Mouse (Mus musculus) limb, embryonic 11.5 days (tissue): ENCODE data around the gene Rbfox2. TPM values are rescaled to one million over a fixed set of nuclear protein-coding genes. Genes with fewer than 3 reads are reported as not detected.

Source experiments
- ATAC-seq: fragments of 200-750 bp; cut with Nextera tagmentation; 2 replicates; pipeline ENCODE4 v1.8.0; 2017; ENCODE audit warnings: low read depth; ENCODE audit not compliant: insufficient number of reproducible peaks, low FRiP score, low TSS enrichment
- DNase-seq: peaks from one replicate; pipeline ENCODE4 v3.0.0-alpha.2; 2015; ENCODE audit warnings: low spot score
- H3K27ac ChIP-seq: fragments of 300-500 bp; sonication (generic); replicated peaks from 2 replicates; pipeline ENCODE4 v1.5.1; 2014; ENCODE audit warnings: low read depth, mild to moderate bottlenecking, low read length
- H3K27me3 ChIP-seq: fragments of 300-500 bp; sonication (generic); 2 replicates; pipeline ENCODE4 v1.6.1; 2014; ENCODE audit warnings: mild to moderate bottlenecking, low read length, mixed read lengths; ENCODE audit not compliant: control insufficient read depth, insufficient read depth
- H3K36me3 ChIP-seq: fragments of 300-500 bp; sonication (generic); 2 replicates; pipeline ENCODE4 v1.6.1; 2014; ENCODE audit warnings: mild to moderate bottlenecking, low read length, moderate library complexity, mixed read lengths; ENCODE audit not compliant: control insufficient read depth, insufficient read depth
- H3K4me1 ChIP-seq: fragments of 300-500 bp; sonication (generic); 2 replicates; pipeline ENCODE4 v1.6.1; 2014; ENCODE audit warnings: low read length, mixed read lengths; ENCODE audit not compliant: control insufficient read depth, insufficient read depth
- H3K4me2 ChIP-seq: fragments of 300-500 bp; sonication (generic); 2 replicates; pipeline ENCODE4 v1.6.1; 2014; ENCODE audit warnings: low read depth, mild to moderate bottlenecking, moderate library complexity; ENCODE audit not compliant: severe bottlenecking
- H3K4me3 ChIP-seq: fragments of 300-500 bp; sonication (generic); 2 replicates; pipeline ENCODE4 v1.5.1; 2014; ENCODE audit warnings: low read depth, low read length
- H3K9ac ChIP-seq: fragments of 300-500 bp; sonication (generic); 2 replicates; pipeline ENCODE4 v1.6.1; 2014; ENCODE audit warnings: mild to moderate bottlenecking, low read length
- H3K9me3 ChIP-seq: fragments of 300-500 bp; sonication (generic); 2 replicates; pipeline ENCODE4 v1.6.1; 2016; ENCODE audit warnings: low read length; ENCODE audit not compliant: control insufficient read depth
- WGBS: fragments of 180-500 bp; shearing (Covaris S2); extraction: QIAGEN DNeasy Blood & Tissue Kit; methylation state at CpG from one replicate; pipeline ENCODE4 v1.1.7; 2014; 5-methylcytosine and 5-hydroxymethylcytosine counted together
- polyA plus RNA-seq: library from polyadenylated mRNA; unstranded; fragments of >200 nt; fragmentation: Nextera tagmentation; extraction: Ambion mirVana; gene quantifications from 2 replicates; pipeline ENCODE4 v1.2.1, GENCODE M21; 2014

The Rbfox2 gene
- polyA plus RNA-seq, 1 experiment from 2014 or later: 71.5 TPM

GRCm38 (mm10) chr15:77174018-77174417 is 132.8 kb downstream of the Rbfox2 start:
- WGBS: 86% methylated on average over 5 of the region's 5 CpGs
- H3K4me1 ChIP-seq: no peaks in the 10 kb centered on the region
- no peaks in the 10 kb centered on the region for H3K27me3 ChIP-seq
- no peak overlapping the region for H3K4me2 ChIP-seq
- no peaks in the 10 kb centered on the region for H3K36me3 ChIP-seq
- DNase-seq: no peak
- no peak for ATAC-seq
- no peak overlapping the region for H3K27ac ChIP-seq
- no peak overlapping the region for H3K4me3 ChIP-seq
- no peak overlapping the region for H3K9ac ChIP-seq
- H3K9me3 ChIP-seq: no peaks in the 10 kb centered on the region

- Histone ChIP-seq H3K4me2 (no peak overlapping the region), H3K9ac (no peak overlapping the region), H3K4me3 (no peak overlapping the region), H3K4me1 (no peaks in the 10 kb centered on the region), H3K36me3 (no peaks in the 10 kb centered on the region), H3K9me3 (no peaks in the 10 kb centered on the region), H3K27me3 (no peaks in the 10 kb centered on the region), H3K27ac (no peak overlapping the region)
- no peak for DNase-seq
- WGBS: 66% methylated on average over 3 of the region's 3 CpGs
- no peak for ATAC-seq
These were observed 134.4 kb downstream of the Rbfox2 start for GRCm38 (mm10) chr15:77172414-77172813.

DNA sequence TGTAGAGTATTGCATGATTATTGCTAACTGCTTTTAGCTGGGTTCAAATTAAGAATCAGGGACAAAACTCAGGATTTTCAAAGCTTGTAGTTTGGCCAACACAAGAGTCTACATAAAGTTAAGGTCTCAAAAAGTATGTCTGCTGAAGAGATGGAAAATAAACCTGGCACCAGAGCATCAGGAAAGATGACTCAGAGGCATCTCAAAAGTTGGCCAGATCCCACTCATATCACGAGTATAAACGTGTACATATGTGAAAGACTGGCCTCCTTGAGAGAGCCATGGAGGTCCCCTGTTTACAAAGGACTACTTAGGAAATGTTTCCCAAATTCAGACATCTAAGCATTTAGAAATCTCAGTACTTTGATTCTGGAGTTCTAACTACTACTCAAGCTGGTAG is 138.0 kb downstream of the Rbfox2 start:
- H3K27me3 ChIP-seq: no peaks in the 10 kb centered on the region
- no peak overlapping the region for H3K4me3 ChIP-seq
- no peak overlapping the region for H3K9ac ChIP-seq
- no peak for ATAC-seq
- no peak overlapping the region for H3K27ac ChIP-seq
- peaks cover 2% of the 10 kb centered on the region for H3K4me1 ChIP-seq
- H3K9me3 ChIP-seq: no peaks in the 10 kb centered on the region
- H3K36me3 ChIP-seq: no peaks in the 10 kb centered on the region
- no peak for DNase-seq
- no peak overlapping the region for H3K4me2 ChIP-seq
- WGBS: 82% methylated on average over 2 of the region's 2 CpGs

DNA sequence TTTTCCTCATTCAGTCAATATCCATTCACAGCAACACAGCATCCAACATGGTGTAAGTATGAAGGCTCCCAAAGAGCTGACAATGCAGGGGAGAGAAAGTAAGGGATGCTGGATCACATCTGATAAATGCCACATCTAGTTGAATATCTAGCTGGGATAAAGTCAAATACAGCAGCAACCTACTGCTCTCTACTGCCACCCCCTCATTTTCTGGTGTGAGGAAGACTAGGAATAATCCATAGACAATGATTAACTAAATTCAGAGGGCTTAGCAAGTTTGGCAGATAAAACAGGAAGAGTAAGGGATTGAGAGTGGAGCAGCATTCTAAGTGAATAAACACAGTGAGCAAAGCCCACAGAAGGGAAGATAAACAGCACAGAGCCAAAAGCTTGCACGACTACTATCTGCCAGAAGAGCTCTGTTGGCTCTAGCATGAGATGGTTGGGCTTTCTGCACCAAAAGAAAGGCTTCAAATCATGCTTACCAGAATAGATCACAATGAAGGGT is 140.5 kb downstream of the Rbfox2 start:
- peaks cover 18% of the 10 kb centered on the region for H3K4me1 ChIP-seq
- H3K36me3 ChIP-seq: no peaks in the 10 kb centered on the region
- ATAC-seq: no peak
- DNase-seq: no peak
- H3K4me3 ChIP-seq: no peak overlapping the region
- 91% methylated on average over 1 of the region's 1 CpGs for WGBS
- no peak overlapping the region for H3K27ac ChIP-seq
- H3K9me3 ChIP-seq: no peaks in the 10 kb centered on the region
- H3K4me2 ChIP-seq: no peak overlapping the region
- no peaks in the 10 kb centered on the region for H3K27me3 ChIP-seq
- no peak overlapping the region for H3K9ac ChIP-seq

DNA sequence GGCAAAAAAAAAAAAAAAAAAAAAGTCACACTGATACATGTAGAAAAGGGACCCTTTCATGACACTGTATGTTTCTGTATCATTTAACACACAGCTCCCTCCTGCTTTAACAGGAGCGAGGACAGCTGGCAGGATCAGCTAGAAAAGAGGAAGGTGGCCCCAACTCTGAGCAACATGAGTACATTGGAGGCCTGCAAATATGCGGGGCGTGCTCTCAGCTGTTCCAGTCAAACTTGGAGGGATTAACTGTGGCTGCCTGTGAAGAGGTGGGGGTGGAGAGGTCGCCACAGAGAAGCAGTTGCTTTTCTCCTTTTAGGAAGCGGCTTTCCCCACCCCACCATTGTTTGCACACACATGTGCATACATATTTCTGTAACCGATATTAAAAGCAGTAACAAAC is 143.5 kb downstream of the Rbfox2 start:
- peak; percentile 68 for ATAC-seq
- Histone ChIP-seq H3K9me3 (no peaks in the 10 kb centered on the region), H3K4me2 (no peak overlapping the region), H3K9ac (no peak overlapping the region), H3K27me3 (no peaks in the 10 kb centered on the region), H3K4me1 (peaks cover 20% of the 10 kb centered on the region), H3K36me3 (no peaks in the 10 kb centered on the region), H3K27ac (no peak overlapping the region), H3K4me3 (no peak overlapping the region)
- WGBS: 36% methylated on average over 6 of the region's 6 CpGs
- DNase-seq: peak; percentile 49

GRCm38 (mm10) chr15:77162931-77163330 is 143.9 kb downstream of the Rbfox2 start:
- Histone ChIP-seq H3K4me1 (peaks cover 20% of the 10 kb centered on the region), H3K27ac (no peak overlapping the region; the same call in 1 of the 2 replicates), H3K9me3 (no peaks in the 10 kb centered on the region), H3K4me3 (no peak overlapping the region), H3K4me2 (no peak overlapping the region), H3K9ac (no peak overlapping the region), H3K27me3 (no peaks in the 10 kb centered on the region), H3K36me3 (no peaks in the 10 kb centered on the region)
- no peak for DNase-seq
- 76% methylated on average over 6 of the region's 6 CpGs for WGBS
- no peak for ATAC-seq

DNA sequence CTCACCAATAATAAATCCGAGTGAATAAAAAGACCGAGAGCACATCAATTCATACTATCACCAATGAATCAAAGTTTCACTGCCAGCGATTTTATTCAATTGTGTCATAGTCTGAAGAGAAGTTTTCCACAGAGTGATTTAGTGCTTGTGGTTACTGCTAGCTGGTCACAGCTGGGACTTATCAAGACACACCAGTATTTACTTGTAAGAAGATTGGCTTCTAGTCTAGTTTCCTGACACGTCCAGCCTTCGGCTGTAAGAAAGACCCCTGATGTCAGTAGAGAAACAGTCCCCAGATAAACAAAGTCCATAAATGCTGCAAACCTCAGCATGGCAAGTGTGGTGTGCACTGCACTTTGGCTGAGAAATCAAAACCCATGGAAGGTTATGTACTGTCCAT is 145.4 kb downstream of the Rbfox2 start:
- Histone ChIP-seq H3K9me3 (no peaks in the 10 kb centered on the region), H3K27me3 (no peaks in the 10 kb centered on the region), H3K27ac (0 out of 2 replicates have a peak overlapping the region, but pooled peaks have one; percentile 2), H3K4me1 (peaks cover 24% of the 10 kb centered on the region), H3K4me3 (no peak overlapping the region), H3K4me2 (no peak overlapping the region), H3K9ac (peak overlapping the region; percentile 35; the same call in 1 of the 2 replicates), H3K36me3 (no peaks in the 10 kb centered on the region)
- no peak for ATAC-seq
- no peak for DNase-seq
- 52% methylated on average over 5 of the region's 5 CpGs for WGBS

DNA sequence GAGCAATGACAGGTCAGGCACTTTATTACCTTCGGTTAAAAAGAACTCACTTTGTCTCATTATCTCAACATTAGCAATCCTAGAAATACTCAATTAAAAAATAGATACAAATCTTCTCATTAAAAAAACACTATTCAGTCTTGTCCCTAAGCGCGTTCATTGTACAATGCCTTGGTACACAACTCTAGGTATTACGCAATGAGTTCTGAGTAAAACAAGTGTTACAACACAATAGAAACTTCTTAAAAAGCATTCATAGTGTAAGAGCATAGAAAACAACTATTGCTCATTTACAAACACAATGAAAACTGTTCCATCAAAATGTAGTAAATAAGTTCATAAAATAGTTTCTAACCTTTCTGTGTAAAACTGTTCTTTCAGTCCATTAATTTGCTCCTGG is 146.0 kb downstream of the Rbfox2 start:
- no peak for DNase-seq
- Histone ChIP-seq H3K4me3 (no peak overlapping the region), H3K4me1 (peaks cover 24% of the 10 kb centered on the region), H3K27me3 (no peaks in the 10 kb centered on the region), H3K27ac (no peak overlapping the region), H3K9ac (no peak overlapping the region), H3K9me3 (no peaks in the 10 kb centered on the region), H3K4me2 (no peak overlapping the region), H3K36me3 (no peaks in the 10 kb centered on the region)
- 94% methylated on average over 4 of the region's 4 CpGs for WGBS
- ATAC-seq: no peak

- ATAC-seq (no peak), DNase-seq (no peak)
- Histone ChIP-seq H3K4me1 (peaks cover 21% of the 10 kb centered on the region), H3K27ac (no peak overlapping the region), H3K27me3 (no peaks in the 10 kb centered on the region), H3K9me3 (no peaks in the 10 kb centered on the region), H3K9ac (no peak overlapping the region), H3K4me2 (no peak overlapping the region), H3K36me3 (no peaks in the 10 kb centered on the region), H3K4me3 (no peak overlapping the region)
- WGBS: 76% methylated on average over 3 of the region's 3 CpGs
These were observed 150.3 kb downstream of the Rbfox2 start for GRCm38 (mm10) chr15:77156525-77156924.
